Mouse (Mus musculus) forebrain, embryonic 14.5 days (tissue): ENCODE results near the gene Rabgap1. TPM values are rescaled to one million over a fixed set of nuclear protein-coding genes. Genes with fewer than 3 reads are reported as not detected.
"Not testable (repeated sequence)": the region's sequence is repeated elsewhere in the genome, so short reads cannot be mapped to it uniquely, and the experiment has no call there.

ENCODE experiments used
- ATAC-seq: fragments of 200-750 bp; cut with Nextera tagmentation; 2 replicates; pipeline ENCODE4 v1.8.0; 2017; ENCODE audit warnings: mild to moderate bottlenecking, moderate library complexity
- DNase-seq: peaks from one replicate; pipeline ENCODE4 v3.0.0-alpha.2; 2015; ENCODE audit warnings: low spot score
- H3K27ac ChIP-seq: fragments of 300-500 bp; sonication (generic); 2 replicates; pipeline ENCODE4 v1.5.1; 2014; ENCODE audit warnings: low read depth, mild to moderate bottlenecking, control low read depth, low read length, moderate library complexity
- H3K27me3 ChIP-seq: fragments of 300-500 bp; sonication (generic); replicated peaks from 2 replicates; pipeline ENCODE4 v1.6.1; 2014; ENCODE audit warnings: low read length, control low read depth, mixed read lengths; ENCODE audit not compliant: control insufficient read depth, insufficient read depth
- H3K36me3 ChIP-seq: fragments of 300-500 bp; sonication (generic); 2 replicates; pipeline ENCODE4 v1.6.1; 2014; ENCODE audit warnings: low read length, control low read depth; ENCODE audit not compliant: control insufficient read depth, insufficient read depth
- H3K4me1 ChIP-seq: fragments of 300-500 bp; sonication (generic); 2 replicates; pipeline ENCODE4 v1.6.1; 2014; ENCODE audit warnings: antibody characterized with exemption, low read length, control low read depth; ENCODE audit not compliant: control insufficient read depth, insufficient read depth
- H3K4me2 ChIP-seq: fragments of 300-500 bp; sonication (generic); 2 replicates; pipeline ENCODE4 v1.6.1; 2014; ENCODE audit warnings: mild to moderate bottlenecking, control low read depth, low read length
- H3K4me3 ChIP-seq: fragments of 300-500 bp; sonication (generic); 2 replicates; pipeline ENCODE4 v1.5.1; 2014; ENCODE audit warnings: low read depth, low read length, control low read depth
- H3K9ac ChIP-seq: fragments of 300-500 bp; sonication (generic); 2 replicates; pipeline ENCODE4 v1.6.1; 2014; ENCODE audit warnings: mild to moderate bottlenecking, low read length, control low read depth, moderate library complexity
- H3K9me3 ChIP-seq: fragments of 300-500 bp; sonication (generic); replicated peaks from 2 replicates; pipeline ENCODE4 v1.6.1; 2016; ENCODE audit warnings: low read length, control low read depth, mixed read lengths; ENCODE audit not compliant: control insufficient read depth
- WGBS: fragments of 180-500 bp; shearing (Covaris S2); extraction: QIAGEN DNeasy Blood & Tissue Kit; methylation state at CpG from one replicate; pipeline ENCODE4 v1.1.7; 2014; 5-methylcytosine and 5-hydroxymethylcytosine counted together
- polyA plus RNA-seq: library from polyadenylated mRNA; unstranded; fragments of >200 nt; fragmentation: Nextera tagmentation; extraction: Ambion mirVana; gene quantifications from 2 replicates; pipeline ENCODE4 v1.2.1, GENCODE M21; 2014

Rabgap1 gene
- polyA plus RNA-seq, 1 experiment from 2014 or later, result 69.6 TPM

DNA sequence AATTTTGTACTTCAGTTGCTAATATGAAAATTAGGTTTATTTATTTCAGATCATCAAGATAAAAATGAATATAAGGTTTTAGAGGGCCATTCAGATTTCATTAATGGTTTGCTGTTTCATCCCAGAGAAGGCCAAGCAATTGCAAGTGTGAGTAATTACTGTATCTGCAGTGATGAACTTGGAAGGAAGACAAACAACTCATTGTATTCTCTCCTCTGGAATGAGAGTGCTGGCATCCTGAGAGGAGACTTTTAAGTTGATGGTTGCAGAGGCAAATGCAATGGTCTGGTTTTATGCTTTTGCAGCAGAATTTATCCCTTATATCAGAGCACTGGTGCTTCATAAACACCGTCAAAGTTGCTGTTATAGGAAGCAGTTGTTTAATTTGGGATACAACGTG is 45.9 kb downstream of the Rabgap1 start:
- 96% methylated on average over 2 of the region's 2 CpGs for WGBS
- Histone ChIP-seq H3K27me3 (no peaks in the 10 kb centered on the region), H3K27ac (no peak overlapping the region), H3K4me2 (no peak overlapping the region), H3K9ac (no peak overlapping the region), H3K4me1 (no peaks in the 10 kb centered on the region), H3K4me3 (no peak overlapping the region), H3K9me3 (no peaks in the 10 kb centered on the region), H3K36me3 (peaks cover 66% of the 10 kb centered on the region)
- ATAC-seq, result no peak
- no peak for DNase-seq

GRCm38 (mm10) chr2:37497321-37497720 is 54.2 kb downstream of the Rabgap1 start:
- H3K27ac ChIP-seq, result no peak overlapping the region
- H3K9ac ChIP-seq, result no peak overlapping the region
- no peaks in the 10 kb centered on the region for H3K4me1 ChIP-seq
- no peaks in the 10 kb centered on the region for H3K9me3 ChIP-seq
- ATAC-seq (no peak), DNase-seq (no peak)
- no peak overlapping the region for H3K4me3 ChIP-seq
- peaks cover 50% of the 10 kb centered on the region for H3K36me3 ChIP-seq
- no peaks in the 10 kb centered on the region for H3K27me3 ChIP-seq
- H3K4me2 ChIP-seq, result no peak overlapping the region
- WGBS, result 89% methylated on average over 4 of the region's 4 CpGs

DNA sequence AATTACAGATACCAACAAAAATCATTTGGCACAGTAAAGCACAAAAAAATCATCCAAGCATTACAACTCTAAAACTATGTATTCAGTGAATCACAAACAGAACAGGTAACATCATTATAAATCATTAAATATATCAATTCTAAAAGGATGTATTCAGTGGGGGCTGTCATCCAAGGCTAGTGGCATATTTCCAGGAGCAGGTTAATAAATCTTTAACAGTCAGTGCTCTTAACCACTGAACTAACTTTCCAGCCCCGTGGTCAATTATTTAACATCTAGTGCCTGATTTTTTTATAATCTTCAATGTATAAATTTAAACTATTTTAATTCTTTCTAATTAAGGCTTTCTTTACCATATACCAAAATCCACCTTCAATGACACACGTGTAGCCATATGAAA is 62.8 kb downstream of the Rabgap1 start:
- not testable (repeated sequence) for DNase-seq, H3K9ac ChIP-seq, H3K9me3 ChIP-seq, H3K4me2 ChIP-seq, H3K27ac ChIP-seq, H3K4me3 ChIP-seq, ATAC-seq, H3K27me3 ChIP-seq, H3K4me1 ChIP-seq
- WGBS, result 98% methylated on average over 2 of the region's 2 CpGs
- peaks cover 39% of the 10 kb centered on the region for H3K36me3 ChIP-seq

DNA sequence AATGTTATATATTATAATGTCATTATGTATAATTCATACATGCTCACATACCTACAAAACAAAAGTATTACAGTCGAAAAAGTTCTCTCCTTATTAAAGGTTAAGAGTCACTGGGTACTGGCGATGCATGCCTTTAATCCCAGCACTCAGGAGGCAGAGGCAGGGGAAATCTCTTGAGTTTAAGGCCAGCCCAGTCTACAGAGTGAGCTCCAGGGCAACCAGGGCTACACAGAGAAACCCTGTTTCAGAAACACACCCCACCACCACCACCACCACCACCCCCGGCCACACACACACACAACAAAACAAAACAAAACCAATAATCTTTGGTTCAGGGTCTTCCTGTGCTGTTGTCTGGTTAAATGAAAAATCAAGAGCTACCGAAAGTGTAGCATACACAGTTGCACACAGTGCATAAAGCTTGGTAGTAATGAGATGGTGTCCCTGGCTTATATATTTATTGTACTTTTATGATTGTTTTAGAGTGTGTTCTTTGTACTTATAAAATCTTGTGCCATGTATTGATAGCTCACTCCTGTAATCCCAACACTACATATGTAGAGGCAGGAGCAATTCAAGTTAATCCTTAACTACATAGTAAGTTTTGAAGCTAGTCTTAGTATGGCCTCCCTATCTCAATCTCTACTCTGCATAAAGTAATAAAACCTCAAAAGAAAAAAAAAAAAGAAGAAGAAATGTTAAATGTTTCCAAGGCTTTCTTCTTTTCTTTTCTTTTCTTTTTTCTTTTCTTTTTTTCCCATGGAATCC is 68.2 kb downstream of the Rabgap1 start:
- ATAC-seq (no peak), DNase-seq (no peak)
- Histone ChIP-seq H3K27ac (no peak overlapping the region), H3K36me3 (peaks cover 34% of the 10 kb centered on the region), H3K27me3 (no peaks in the 10 kb centered on the region), H3K4me3 (no peak overlapping the region), H3K4me2 (no peak overlapping the region), H3K9ac (no peak overlapping the region), H3K9me3 (no peaks in the 10 kb centered on the region), H3K4me1 (no peaks in the 10 kb centered on the region; the same call in 1 of the 2 replicates)
- WGBS, result 89% methylated on average over 4 of the region's 4 CpGs

DNA sequence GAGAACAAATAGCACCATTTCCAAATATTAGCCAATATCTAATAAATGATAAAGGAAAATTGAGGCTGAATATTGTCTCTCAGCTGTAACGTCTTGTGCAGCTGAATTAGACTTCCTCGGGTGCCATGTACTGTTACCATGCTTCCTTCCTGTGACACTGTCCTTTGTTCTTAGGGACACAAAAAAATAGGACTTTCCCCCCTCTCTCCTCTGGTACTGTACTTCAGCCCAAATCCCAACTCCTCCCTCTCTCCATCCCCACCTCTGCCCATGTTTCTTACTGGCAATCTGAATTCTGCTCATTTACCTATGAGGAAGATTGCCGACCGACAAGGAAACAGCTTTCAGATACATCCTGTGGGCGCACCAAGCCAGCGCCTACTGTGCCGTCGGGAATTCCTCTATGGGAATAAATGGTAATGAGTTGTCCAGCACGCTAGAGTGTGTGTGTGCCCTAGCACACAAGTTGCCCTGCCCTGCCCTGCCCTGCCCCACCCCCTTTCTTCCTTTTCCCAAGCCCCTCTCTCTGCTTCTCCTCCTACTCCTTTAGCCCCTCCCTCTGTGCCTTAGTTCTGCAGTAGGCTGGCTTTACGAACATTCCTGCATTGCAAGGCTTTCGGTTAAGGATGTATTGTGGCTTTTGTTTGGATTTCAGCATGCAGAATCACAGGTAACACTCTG is 73.1 kb downstream of the Rabgap1 start, which contains the start of gene Gpr21:
TSS of gene Gpr21 (plus strand) at position 303 of the 681 bp plus-strand sequence.
- Histone ChIP-seq H3K4me2 (peak within 1 kb of the TSS; percentile 50), H3K27me3 (no peaks in the 10 kb centered on the region), H3K4me1 (peaks cover 2% of the 10 kb centered on the region; the same call in 1 of the 2 replicates), H3K27ac (peak within 1 kb of the TSS; percentile 61), H3K4me3 (peak within 1 kb of the TSS; percentile 27), H3K9ac (peak within 1 kb of the TSS; percentile 64), H3K36me3 (peaks cover 26% of the 10 kb centered on the region), H3K9me3 (no peaks in the 10 kb centered on the region)
- WGBS, result 20% methylated on average over 11 of the region's 11 CpGs
- DNase-seq, result peak; percentile 72
- peak; percentile 87 for ATAC-seq

GRCm38 (mm10) chr2:37516922-37517462 is 73.9 kb downstream of the Rabgap1 start:
- Histone ChIP-seq H3K4me1 (peaks cover 2% of the 10 kb centered on the region; the same call in 1 of the 2 replicates), H3K9me3 (no peaks in the 10 kb centered on the region), H3K4me2 (peak overlapping the region; percentile 50), H3K27ac (peak overlapping the region; percentile 61), H3K36me3 (peaks cover 24% of the 10 kb centered on the region), H3K4me3 (peak overlapping the region; percentile 27), H3K9ac (peak overlapping the region; percentile 64), H3K27me3 (no peaks in the 10 kb centered on the region)
- 32% methylated on average over 4 of the region's 4 CpGs for WGBS
- ATAC-seq, result peak; percentile 75
- peak; percentile 66 for DNase-seq

GRCm38 (mm10) chr2:37518561-37519285 is 75.6 kb downstream of the Rabgap1 start:
- H3K36me3 ChIP-seq, result peaks cover 9% of the 10 kb centered on the region; the same call in 1 of the 2 replicates
- no peak overlapping the region for H3K27ac ChIP-seq
- ATAC-seq (no peak), DNase-seq (peak; percentile 11)
- H3K27me3 ChIP-seq, result no peaks in the 10 kb centered on the region
- peak overlapping the region; percentile 27 for H3K4me3 ChIP-seq
- H3K4me1 ChIP-seq, result peaks cover 2% of the 10 kb centered on the region; the same call in 1 of the 2 replicates
- no peak overlapping the region for H3K9ac ChIP-seq
- peak overlapping the region; percentile 50 for H3K4me2 ChIP-seq
- WGBS, result 89% methylated on average over 4 of the region's 4 CpGs
- H3K9me3 ChIP-seq, result no peaks in the 10 kb centered on the region

DNA sequence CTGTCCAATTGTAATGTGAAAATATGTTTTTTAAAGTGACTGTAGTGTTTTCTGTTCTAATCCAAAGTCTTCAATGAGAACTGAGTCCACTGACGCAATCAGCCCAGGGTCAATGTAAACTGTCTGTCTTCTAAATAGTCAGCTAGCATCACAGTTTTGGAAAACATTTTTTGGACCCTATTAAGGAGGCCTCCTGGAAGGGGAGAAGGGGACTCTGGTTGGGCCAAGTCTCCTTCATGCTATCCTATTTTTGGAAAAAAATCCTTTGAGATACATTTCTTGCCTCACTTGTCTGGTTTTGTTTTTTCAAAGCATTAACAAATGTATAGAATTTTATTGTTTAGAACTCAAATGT is 76.2 kb downstream of the Rabgap1 start:
- H3K4me1 ChIP-seq, result peaks cover 2% of the 10 kb centered on the region; the same call in 1 of the 2 replicates
- WGBS, result 85% methylated on average over 1 of the region's 1 CpGs
- H3K27ac ChIP-seq, result no peak overlapping the region
- H3K4me2 ChIP-seq, result peak overlapping the region; percentile 50; the same call in 1 of the 2 replicates
- H3K9ac ChIP-seq, result no peak overlapping the region
- H3K36me3 ChIP-seq, result peaks cover 9% of the 10 kb centered on the region; the same call in 1 of the 2 replicates
- no peaks in the 10 kb centered on the region for H3K9me3 ChIP-seq
- DNase-seq, result no peak
- H3K27me3 ChIP-seq, result no peaks in the 10 kb centered on the region
- no peak for ATAC-seq
- no peak overlapping the region for H3K4me3 ChIP-seq
